Mouse (Mus musculus): ENCODE results near the gene Gm8947.

Gm8947 gene

DNA sequence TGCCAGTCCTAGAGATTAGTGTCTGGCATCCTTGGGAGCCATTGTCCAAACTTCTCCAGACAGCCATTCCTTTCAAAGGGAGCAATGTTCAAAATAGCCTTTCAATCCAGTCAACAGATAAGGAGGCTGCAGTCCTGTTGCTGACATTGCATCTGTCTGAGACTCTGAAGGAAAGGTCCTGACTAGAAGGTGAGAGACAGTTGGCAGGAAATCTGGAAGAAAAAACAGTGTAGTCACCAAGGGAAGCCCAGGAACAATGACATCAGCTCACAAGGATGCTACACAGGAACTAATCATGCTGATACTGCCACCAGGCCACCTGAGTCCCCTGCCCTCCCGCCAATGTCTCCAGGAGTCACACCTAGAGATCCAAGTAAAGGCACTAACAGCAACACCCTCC is 31.2 kb downstream of the Gm8947 start:
- no peak for DNase-seq (ENCODE audit: extremely low read depth, low read depth)

DNA sequence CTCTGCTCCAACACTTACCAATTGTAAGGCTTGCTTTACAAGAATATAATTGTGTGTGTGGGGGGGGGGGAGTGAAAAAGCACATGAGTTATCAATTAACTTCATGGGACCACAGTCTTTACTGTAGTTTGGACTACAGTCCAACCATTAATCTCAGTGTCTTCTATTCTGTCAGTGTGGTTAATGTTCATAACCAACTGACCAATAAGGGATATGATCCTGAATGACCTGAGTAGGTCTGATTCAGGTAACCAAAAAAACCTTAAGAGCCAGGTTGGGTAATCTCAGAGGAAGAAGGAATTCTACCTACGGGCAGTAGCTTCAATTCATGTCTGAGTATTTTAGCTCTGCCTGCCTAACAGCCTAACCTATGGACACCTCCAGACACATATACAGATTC is 32.4 kb downstream of the Gm8947 start:
- DNase-seq (ENCODE audit: extremely low read depth, low read depth) = no peak

DNA sequence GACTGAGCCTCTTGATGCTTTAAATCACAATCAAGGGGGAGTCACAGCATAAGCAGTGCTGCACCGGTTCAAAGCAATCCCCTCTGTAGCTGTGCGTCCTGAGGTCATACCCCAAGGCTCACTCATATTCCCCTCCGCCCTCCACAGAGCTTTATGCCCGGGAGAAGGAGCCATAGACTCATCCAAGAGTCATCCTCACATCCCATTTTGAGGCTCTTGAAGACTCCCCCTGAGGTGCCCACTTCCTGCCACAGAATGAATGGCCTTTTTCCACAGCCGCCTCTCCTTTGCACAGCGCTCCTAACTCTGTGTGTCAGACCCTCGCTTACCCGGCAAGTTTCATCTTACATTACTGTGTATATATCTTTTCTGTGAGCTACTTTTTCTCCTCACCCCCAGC is 35.3 kb downstream of the Gm8947 start:
- DNase-seq (ENCODE audit: extremely low read depth, low read depth) = no peak

DNA sequence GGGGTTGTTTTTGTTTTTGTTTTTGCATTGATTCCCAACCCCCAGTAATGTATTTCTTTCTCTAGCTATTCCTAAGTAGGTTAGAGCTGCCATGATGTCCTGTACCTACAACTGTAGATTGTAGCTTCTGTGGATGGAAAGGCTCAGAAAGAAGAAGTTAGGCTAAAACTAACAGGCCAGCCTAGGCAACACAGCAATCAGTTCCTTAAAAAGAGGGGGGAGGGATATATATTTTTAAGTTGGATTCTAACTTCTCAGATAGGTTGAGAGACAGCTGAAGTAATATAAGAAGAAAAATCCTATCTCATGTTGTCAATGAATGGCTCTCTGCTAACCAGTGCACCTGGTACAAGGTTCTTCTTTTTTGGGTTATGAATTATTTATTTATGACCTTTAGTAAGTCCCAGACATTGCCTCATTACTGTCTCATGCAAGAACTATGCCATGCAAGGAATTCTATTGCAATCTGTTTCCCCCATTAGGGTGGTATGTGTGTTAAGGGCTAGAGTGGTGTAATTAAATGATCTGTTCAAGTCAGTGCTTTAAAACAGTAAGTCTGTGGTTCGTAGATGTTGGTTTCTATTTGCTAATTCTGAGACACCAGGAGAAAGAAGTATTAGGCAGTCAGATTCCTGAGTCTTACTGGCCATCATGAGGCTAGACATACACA is 36.3 kb downstream of the Gm8947 start:
- DNase-seq (ENCODE audit: extremely low read depth, low read depth) = no peak

DNA sequence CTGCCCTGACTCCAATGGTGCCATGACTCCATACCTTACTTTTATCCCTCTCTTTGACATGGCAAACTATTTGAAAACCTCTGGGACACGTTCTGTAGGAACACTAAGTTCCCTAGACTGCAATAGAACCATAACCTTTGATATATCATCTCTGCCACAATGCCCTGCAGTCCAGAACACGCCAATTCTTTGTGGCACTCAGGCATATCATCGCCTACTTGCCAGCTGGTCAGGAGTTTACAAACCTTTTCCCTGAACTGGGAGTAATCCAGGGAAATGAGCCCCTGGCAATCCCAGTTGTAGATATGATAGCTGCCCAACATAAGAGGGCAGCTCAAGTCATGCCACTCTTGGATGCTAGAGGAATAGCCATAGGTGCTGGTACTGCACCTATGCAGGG is 40.2 kb downstream of the Gm8947 start:
- DNase-seq (ENCODE audit: extremely low read depth, low read depth) = no peak

DNA sequence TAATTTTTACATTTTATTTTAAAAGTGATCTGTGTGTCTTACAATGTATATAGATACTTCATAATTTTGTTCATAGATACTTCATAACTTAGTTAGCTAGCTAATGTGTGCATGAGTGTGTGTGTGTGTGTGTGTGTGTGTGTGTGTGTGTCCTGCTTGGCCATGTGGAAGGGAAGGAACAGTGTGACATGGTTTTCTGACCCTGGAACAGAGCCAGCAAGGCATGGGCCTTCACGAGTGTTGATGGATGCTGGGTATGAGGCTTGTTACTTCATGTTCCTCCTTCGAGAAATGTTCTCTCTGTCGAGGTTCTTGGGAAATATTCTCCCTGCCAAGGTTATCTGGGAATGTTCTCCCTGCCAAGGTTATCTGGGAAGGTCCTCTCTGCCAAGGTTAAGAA is 41.6 kb downstream of the Gm8947 start:
- DNase-seq (ENCODE audit: extremely low read depth, low read depth) = no peak

DNA sequence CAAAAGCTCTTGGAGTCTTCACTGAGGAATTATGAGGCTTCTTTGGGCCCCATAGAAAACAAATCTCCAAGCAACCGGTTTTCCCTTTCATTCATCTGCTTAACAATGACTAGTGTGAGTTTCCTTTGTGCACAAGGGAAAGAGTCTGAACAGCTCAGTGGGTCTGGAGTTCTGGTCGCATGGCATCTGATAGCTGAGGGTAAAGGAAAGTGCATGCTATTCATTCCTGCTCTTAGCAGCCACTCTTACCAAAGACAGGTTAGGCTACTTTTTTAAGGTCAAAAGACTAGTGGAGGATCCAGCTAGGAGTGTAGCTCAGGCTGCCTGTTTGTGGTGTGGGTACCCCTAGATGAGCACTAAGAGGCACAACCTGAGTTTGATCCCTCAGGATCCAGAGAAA is 43.4 kb downstream of the Gm8947 start:
- no peak for DNase-seq (ENCODE audit: extremely low read depth, low read depth)

DNA sequence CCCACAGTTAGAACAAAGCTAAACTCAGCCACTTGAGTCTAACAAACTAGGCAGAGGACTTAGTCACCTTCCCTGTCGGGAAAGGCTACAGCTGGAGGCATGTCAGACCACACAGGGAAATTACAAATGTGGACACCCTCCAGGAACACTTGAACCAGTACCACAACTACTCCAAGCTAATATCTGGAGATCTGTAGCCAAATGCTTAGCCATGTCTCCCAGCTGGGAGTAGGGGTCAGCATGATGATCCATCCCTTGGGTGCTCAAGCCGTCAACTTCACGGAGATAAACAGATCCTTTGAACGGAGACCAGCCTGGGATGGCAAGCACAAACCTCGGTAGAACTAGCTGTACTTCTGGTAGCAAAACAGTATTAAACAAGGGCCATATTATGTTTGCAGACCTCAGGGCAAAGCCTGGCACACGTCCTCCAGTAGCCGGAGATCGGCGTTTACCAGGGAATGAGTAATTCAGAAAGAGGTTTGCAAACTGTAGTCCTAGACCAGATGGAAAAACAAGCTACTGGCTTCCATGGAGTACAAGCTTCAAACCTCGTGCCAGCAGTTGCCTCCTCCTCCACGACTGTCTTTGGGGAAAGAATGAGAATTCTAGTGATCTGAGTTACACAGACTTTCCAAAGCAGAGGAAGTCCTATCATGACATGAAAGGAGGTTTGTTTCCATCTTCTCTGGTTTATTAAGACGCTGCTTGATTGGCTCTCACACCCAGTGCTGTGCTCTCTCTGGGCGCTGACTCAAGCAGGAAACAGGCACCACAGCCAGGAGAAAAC is 44.2 kb downstream of the Gm8947 start:
- no peak for DNase-seq (ENCODE audit: extremely low read depth, low read depth)

DNA sequence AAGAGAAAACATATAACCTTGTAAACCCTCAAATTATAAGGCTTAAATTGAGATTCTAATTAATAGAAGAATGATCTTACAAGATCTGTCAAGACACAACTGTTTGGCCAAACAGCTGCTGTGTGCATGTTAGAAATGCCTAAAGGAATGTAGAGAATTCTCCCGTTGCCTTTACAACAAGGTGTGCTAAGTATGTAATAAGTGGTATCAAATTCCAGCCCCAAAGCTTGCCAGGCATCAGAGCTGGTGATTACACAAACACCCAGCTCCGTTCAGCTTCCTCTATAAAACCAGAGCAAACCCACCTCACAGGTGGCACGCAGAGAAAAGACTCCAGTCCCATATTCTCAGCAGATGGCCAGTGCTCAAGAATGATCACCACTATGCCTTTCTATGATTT is 45.6 kb downstream of the Gm8947 start:
- no peak for DNase-seq (ENCODE audit: extremely low read depth, low read depth)

DNA sequence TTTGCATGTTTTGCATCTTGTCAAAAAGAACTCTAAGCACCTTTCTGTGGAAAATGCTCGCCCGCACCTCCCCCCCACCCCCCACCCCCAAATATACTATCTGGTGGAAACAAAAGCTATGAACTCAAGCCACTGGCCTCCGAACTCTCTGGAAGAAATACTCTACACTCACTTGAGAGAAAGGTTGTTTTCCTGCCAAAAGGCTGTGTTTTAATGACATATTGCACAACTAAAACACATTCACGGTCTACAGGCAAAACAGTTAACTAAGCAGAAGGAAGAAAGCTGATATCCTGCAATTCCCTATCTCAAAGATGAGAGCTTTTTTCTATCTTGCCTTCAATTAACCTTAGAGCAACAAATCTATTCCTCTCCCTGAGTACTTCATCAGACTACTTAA is 51.2 kb downstream of the Gm8947 start:
- no peak for DNase-seq (ENCODE audit: extremely low read depth, low read depth)
